Comparison of ENCODE assay signal across 19 mouse cellular contexts in genomic region chr1:133053034-133053433, GRCm38 (mm10). TPM values are rescaled to one million over a fixed set of nuclear protein-coding genes. Genes with fewer than 3 reads are reported as not detected.
DNase-seq lines count a peak whose midpoint lies in the region; ATAC-seq and TF ChIP-seq lines count a peak whose summit lies in the region.
"Had no signal": no experiment of that assay in that cellular context is flagged by ENCODE, and none has a peak within 500 bp of the region (broad histone marks: within the 10 kb centered on the region; RNA-seq: fewer than 3 reads in every experiment).

No protein-coding gene starts in this region.

- H3K9ac ChIP-seq in hindbrain, postnatal 0 days (replicated peaks; ENCODE audit: low read length) = no peak overlapping the region
- H3K9ac ChIP-seq: embryonic facial prominence, embryonic 15.5 days; heart, embryonic 15.5 days; hindbrain, embryonic 12.5 days; intestine, embryonic 15.5 days had no signal

- no peak overlapping the region for H3K4me3 ChIP-seq in hindbrain, embryonic 10.5 days
- no peak overlapping the region for H3K4me3 ChIP-seq in hindbrain, postnatal 0 days (ENCODE audit: low read length)
- H3K4me3 ChIP-seq: embryonic facial prominence, embryonic 15.5 days; heart, embryonic 15.5 days; hindbrain, embryonic 12.5 days; intestine, embryonic 15.5 days; left cerebral cortex, adult 2 months had no signal

- peak overlapping the region; percentile 53; the same call in 1 of the 2 replicates for H3K27ac ChIP-seq in hindbrain, embryonic 10.5 days
- H3K27ac ChIP-seq in hindbrain, postnatal 0 days = no peak overlapping the region
- H3K27ac ChIP-seq: embryonic facial prominence, embryonic 15.5 days; heart, embryonic 15.5 days; hindbrain, embryonic 12.5 days; intestine, embryonic 15.5 days; left cerebral cortex, adult 2 months; macrophage had no signal

- 57% methylated on average over 5 of the region's 5 CpGs for WGBS in hindbrain, embryonic 10.5 days
- 72% methylated on average over 5 of the region's 5 CpGs for WGBS in hindbrain, postnatal 0 days

- no peak for TF ChIP-seq CTCF in hindbrain, postnatal 0 days (IDR thresholded peaks at IDR 0.05; ENCODE audit: low read depth)

- H3K9me3 ChIP-seq in hindbrain, embryonic 10.5 days = no peaks in the 10 kb centered on the region
- no peaks in the 10 kb centered on the region for H3K9me3 ChIP-seq in hindbrain, postnatal 0 days (ENCODE audit: low read length)
- H3K9me3 ChIP-seq: embryonic facial prominence, embryonic 15.5 days; heart, embryonic 15.5 days; hindbrain, embryonic 12.5 days; intestine, embryonic 15.5 days had no signal

- ATAC-seq in CD4-positive, CD25-positive, alpha-beta regulatory T cell, adult 4 months = no peak
- no peak for ATAC-seq in hindbrain, postnatal 0 days
- ATAC-seq: intestine, embryonic 15.5 days; midbrain, embryonic 16.5 days had no signal

- peak; percentile 12 for DNase-seq in CD4-positive, CD25-positive, alpha-beta regulatory T cell, adult 2 months (ENCODE audit: low read depth, low spot score)
- no peak for DNase-seq in hindbrain, embryonic 10.5 days (ENCODE audit: low spot score)
- DNase-seq in hindbrain, postnatal 0 days (ENCODE audit: low spot score) = no peak
- peak; percentile 19 for DNase-seq in CD4-positive helper T cell, adult 2 months (ENCODE audit: low read depth, low spot score)
- DNase-seq in spleen, adult 12 weeks (ENCODE audit: low spot score) = peak; percentile 28
- no peak for DNase-seq in thymus, postnatal 4 days
- DNase-seq in urinary bladder, postnatal 14 days (ENCODE audit: low spot score) = no peak
- DNase-seq: cerebellum, adult 8-10 months; gastrocnemius, postnatal 14 days; kidney, postnatal 10 days; lung, adult 18-20 months had no signal

- no peaks in the 10 kb centered on the region for H3K27me3 ChIP-seq in hindbrain, embryonic 10.5 days (ENCODE audit: insufficient read depth, poor library complexity, severe bottlenecking)
- no peaks in the 10 kb centered on the region for H3K27me3 ChIP-seq in hindbrain, postnatal 0 days (ENCODE audit: insufficient read depth, low read length)
- H3K27me3 ChIP-seq: embryonic facial prominence, embryonic 15.5 days; heart, embryonic 15.5 days; hindbrain, embryonic 12.5 days; intestine, embryonic 15.5 days had no signal

- peaks cover 79% of the 10 kb centered on the region for H3K4me1 ChIP-seq in hindbrain, embryonic 10.5 days (replicated peaks)
- H3K4me1 ChIP-seq in hindbrain, postnatal 0 days (ENCODE audit: insufficient read depth, low read length) = peaks cover 13% of the 10 kb centered on the region; the same call in 1 of the 2 replicates

- no peak overlapping the region for H3K4me2 ChIP-seq in hindbrain, postnatal 0 days (ENCODE audit: low read depth, low read length)
- H3K4me2 ChIP-seq: embryonic facial prominence, embryonic 15.5 days; heart, embryonic 15.5 days; hindbrain, embryonic 12.5 days; intestine, embryonic 15.5 days had no signal

- 0 out of 2 replicates have a peak, but pooled peaks cover 20% of the 10 kb centered on the region for H3K36me3 ChIP-seq in hindbrain, embryonic 10.5 days
- no peaks in the 10 kb centered on the region for H3K36me3 ChIP-seq in hindbrain, postnatal 0 days (ENCODE audit: insufficient read depth, low read length)
- H3K36me3 ChIP-seq: embryonic facial prominence, embryonic 15.5 days; heart, embryonic 15.5 days; hindbrain, embryonic 12.5 days; intestine, embryonic 15.5 days had no signal

RNA-seq across cellular contexts. Expression of gene Pik3c2b, which starts 7.6 kb away (rescaled TPM):
- polyA plus RNA-seq in CD4-positive, CD25-positive, alpha-beta regulatory T cell, adult 4 months (2017; shearing (Covaris generic)) = 1 to 10 TPM in 1 of 2 experiments, under 1 TPM in 1; 0.78 to 1.1 TPM
- polyA plus RNA-seq in hindbrain, embryonic 10.5 days (2016; fragmentation: Nextera tagmentation; extraction: Ambion mirVana) = 16.8 and 20.8 TPM in 2 replicates
- total RNA-seq in hindbrain, postnatal 0 days (2014; rRNA removed) = 20.7 and 23.0 TPM in 2 replicates
- 7.1 and 8.7 TPM in 2 replicates for polyA plus RNA-seq in hindbrain, postnatal 0 days (2015; fragmentation: Nextera tagmentation; extraction: Ambion mirVana)

RNA-seq across cellular contexts. Expression of gene Mdm4, which starts 22.7 kb away (rescaled TPM):
- polyA plus RNA-seq in CD4-positive, CD25-positive, alpha-beta regulatory T cell, adult 4 months (2017; shearing (Covaris generic)) = 100 to 1,000 TPM in 1 of 2 experiments, 10 to 100 TPM in 1; 97.4 to 119 TPM
- polyA plus RNA-seq in hindbrain, embryonic 10.5 days (2016; fragmentation: Nextera tagmentation; extraction: Ambion mirVana) = 31.9 and 36.3 TPM in 2 replicates
- total RNA-seq in hindbrain, postnatal 0 days (2014; rRNA removed) = 55.3 and 61.3 TPM in 2 replicates
- 29.1 and 32.2 TPM in 2 replicates for polyA plus RNA-seq in hindbrain, postnatal 0 days (2015; fragmentation: Nextera tagmentation; extraction: Ambion mirVana)

Comparison
In these comparisons a context has a peak if more than half of its experiments do, and no peak if none do; other contexts are left out.
1. DNase-seq: peak in CD4-positive, CD25-positive, alpha-beta regulatory T cell, adult 2 months (single experiment), CD4-positive helper T cell, adult 2 months (single experiment) and spleen, adult 12 weeks (single experiment); none in hindbrain, embryonic 10.5 days (single experiment), hindbrain, postnatal 0 days (single experiment), thymus, postnatal 4 days (single experiment) and urinary bladder, postnatal 14 days (single experiment).